Mouse (Mus musculus) inflammation-experienced regulatory T-cells, adult 6 months (primary cell): ENCODE data around the gene Mtss1l. TPM values are rescaled to one million over a fixed set of nuclear protein-coding genes. Genes with fewer than 3 reads are reported as not detected.
"Not testable (repeated sequence)": the region's sequence is repeated elsewhere in the genome, so short reads cannot be mapped to it uniquely, and the experiment has no call there.

Experiments
- ATAC-seq: one replicate; pipeline ENCODE4 v1.8.0; 2017
- polyA plus RNA-seq, 3 experiments: library from polyadenylated mRNA; unstranded; fragments of 100-300 nt; shearing (Covaris generic); gene quantifications; one replicate each; pipeline ENCODE4 v1.2.1; 2017

Mtss1l gene
- polyA plus RNA-seq, 3 experiments from 2014 or later, result 0.19 TPM; not detected in 2

DNA sequence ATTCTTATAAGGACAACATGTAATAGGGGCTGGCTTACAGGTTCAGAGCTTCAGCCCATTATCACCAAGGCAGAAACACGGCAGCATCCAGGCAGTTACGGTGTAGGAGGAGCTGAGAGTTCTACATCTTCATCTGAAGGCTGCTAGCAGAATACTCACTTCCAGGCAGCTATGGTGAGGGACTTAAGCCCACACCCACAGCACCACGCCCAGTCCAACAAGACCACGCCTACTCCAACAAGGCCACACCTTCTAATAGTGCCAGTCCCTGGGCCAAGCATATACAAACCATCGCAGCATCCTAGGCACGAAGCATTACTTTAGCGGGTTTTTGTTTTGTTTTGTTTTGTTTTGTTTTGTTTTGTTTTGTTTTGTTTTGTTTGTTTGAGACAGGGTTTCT, 65.2 kb downstream of the Mtss1l start:
- not testable (repeated sequence) for ATAC-seq

DNA sequence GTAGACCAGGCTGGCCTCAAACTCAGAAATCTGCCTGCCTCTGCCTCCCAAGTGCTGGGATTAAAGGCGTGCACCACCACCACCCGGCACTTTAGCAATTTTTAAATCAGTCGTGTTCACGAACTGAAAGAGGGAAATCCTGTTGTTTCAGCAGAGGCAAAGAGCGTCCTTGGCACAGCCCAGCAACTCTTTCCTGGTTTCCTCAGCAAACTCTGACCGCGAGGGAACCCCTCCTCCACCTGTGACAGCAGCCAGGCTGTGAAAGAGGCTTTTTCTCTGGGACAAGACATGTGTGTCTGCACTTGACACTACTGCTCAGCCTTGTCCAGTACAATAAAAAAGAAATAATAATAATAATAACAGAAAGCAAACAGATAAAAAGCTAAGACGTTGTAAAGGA, 65.7 kb downstream of the Mtss1l start:
- no peak for ATAC-seq

DNA sequence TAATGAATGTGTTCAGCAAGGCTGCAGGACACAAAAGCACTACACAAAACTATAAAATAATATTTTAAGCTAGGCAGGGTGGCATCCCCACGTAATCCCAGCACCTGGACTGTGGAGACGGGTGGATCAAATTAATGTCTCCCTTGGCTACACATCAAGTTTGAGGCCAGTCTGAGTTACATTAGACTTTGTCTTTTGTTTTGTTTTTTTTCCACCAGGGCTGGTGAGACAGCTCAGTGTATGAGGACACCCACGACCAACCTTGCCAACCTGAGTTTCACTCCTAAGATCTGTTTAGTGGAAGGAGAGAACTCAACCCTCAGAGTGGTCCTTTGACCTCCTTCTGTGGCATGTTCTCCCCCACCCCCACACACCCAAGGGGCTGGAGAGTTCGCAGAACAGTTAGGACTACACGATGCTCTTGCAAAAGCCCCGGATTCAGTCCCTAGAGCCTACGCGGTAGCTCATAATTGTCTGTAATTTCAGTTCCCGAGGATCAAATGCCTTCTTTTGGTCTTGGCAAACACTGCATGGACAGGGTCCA, 66.2 kb downstream of the Mtss1l start:
- ATAC-seq, result no peak

DNA sequence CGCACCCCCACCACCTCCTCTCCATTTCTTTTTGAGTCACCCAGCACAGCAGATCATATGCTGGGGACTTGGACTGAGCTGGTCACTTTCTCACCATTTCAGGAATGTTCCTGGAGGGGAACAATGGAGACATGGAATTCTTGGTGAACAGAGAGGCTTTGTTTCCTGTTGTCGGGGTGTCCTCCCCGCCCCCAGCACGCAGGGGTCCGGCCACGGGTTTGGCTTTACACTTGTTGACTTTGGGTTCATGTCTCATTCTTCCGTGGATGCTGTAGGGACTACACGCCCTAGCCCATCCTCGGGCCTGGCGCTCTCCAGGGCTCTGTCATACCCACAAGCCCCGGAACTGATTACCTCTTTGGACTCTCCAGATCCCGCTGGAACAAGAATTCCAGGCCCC, 67.7 kb downstream of the Mtss1l start:
- ATAC-seq, result no peak

DNA sequence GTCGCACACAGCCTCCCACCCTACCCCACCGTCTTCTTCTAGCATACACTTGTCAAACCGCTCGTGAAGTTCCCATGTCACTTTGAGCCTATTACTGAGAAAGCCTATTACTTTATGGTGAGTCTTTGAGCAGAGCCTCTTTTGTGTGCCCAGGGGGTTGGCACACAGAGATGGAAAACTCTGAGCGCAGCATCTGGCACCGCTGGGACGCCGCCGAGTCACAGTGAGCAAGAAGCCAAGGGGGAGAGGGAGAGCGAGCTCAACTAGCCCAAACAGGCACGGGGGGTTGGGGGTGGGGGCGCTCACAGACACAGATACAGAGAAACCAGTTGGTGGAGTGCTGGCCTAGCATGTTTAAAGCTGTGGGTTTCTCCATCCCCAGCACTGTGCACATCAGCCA, 68.3 kb downstream of the Mtss1l start:
- ATAC-seq, result no peak

DNA sequence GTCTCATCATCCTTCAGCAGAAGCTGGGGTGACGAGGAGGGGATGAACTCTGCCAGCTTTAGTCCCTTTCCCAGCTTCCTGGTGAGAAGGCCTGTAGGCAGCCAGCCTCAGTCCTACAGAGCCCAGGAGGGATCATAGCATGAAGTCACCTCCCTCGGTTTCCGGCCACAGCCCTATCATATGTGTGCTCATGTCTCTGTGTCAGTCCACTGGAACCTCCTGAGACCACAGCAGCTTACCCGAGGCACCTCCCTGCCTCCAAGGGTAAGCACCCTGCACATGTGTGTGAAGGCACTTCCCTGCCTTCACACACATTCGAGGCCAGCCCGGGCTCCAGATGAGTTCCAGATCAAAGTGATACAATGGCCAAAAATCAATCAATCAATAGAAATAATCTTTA, 69.0 kb downstream of the Mtss1l start:
- ATAC-seq, result no peak

Other genes starting within 250 kb of the Mtss1l start
- gene Vac14, start 102.9 kb upstream of the Mtss1l start, polyA plus RNA-seq, result 1 to 10 TPM; 5.6 to 7.8 (median 6.3) TPM
- gene Il34, start 84.4 kb downstream of the Mtss1l start, polyA plus RNA-seq, result not detected
- 10 to 100 TPM; 52.3 to 72.4 (median 53.1) TPM for gene Cog4, start 125.1 kb downstream of the Mtss1l start, polyA plus RNA-seq
- 100 to 1,000 TPM in 1 of 3 experiments, 10 to 100 TPM in 2; 80.5 to 101 (median 90.8) TPM for gene Sf3b3, start 125.3 kb downstream of the Mtss1l start, polyA plus RNA-seq
- gene Fuk, start 181.0 kb downstream of the Mtss1l start, polyA plus RNA-seq, result 1 to 10 TPM; 1.4 to 2.4 (median 2.2) TPM
- gene St3gal2, start 198.4 kb downstream of the Mtss1l start, polyA plus RNA-seq, result 10 to 100 TPM in 1 of 3 experiments, 1 to 10 TPM in 2; 8.7 to 10.2 (median 8.9) TPM